Mouse (Mus musculus) ES-Bruce4 (cell line): ENCODE measurements around the gene Slc39a1.

Source experiments
- CTCF ChIP-seq: IDR thresholded peaks from one replicate; pipeline ENCODE4 v1.8.1; 2011; ENCODE audit warnings: low read depth, low read length
- EP300 ChIP-seq: IDR thresholded peaks from 2 replicates; pipeline ENCODE4 v1.6.1; 2011; ENCODE audit warnings: low read depth, low read length; ENCODE audit not compliant: insufficient read depth

GRCm38 (mm10) chr3:90220088-90220487 is 27.9 kb upstream of the Slc39a1 start:
- TF ChIP-seq CTCF (no peak), EP300 (no peak)
